ENCODE assay signal across 11 mouse cellular contexts in the genomic region with DNA sequence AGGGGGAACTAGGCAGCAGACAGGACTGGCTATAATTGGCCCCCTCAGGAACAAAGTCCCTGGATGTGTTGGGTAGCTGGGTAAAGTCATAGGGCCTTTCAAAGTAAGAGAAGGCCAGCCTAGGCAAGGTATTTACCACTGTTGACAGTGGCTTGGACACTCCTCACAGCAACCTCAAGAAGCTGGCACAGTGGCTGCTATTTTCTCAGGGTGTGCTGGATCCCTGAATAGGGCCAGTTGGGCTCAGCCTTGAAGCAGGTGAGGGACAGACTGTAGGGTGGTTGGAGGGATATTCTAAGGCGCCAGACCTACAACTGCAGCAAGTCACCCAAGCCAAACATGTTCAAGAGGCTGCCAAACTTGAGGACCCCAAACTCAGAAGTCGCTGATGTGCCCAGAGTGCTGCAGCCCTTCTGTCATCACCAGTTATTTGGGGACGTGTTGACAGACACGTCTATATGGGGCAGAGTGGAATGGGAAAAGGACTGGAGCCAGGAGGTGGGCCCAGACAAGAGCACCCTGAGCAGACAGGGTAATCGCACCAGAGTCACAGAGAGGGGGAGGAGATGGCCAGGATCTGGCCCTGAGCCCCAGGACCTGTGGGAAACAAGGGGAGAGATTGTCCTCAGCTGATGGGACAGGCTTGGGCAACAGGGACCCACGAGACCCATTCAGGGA. TPM values are rescaled to one million over a fixed set of nuclear protein-coding genes. Genes with fewer than 3 reads are reported as not detected.
DNase-seq lines count a peak whose midpoint lies in the region; ATAC-seq and TF ChIP-seq lines count a peak whose summit lies in the region.
"Had no signal": no experiment of that assay in that cellular context is flagged by ENCODE, and none has a peak within 500 bp of the region (broad histone marks: within the 10 kb centered on the region; RNA-seq: fewer than 3 reads in every experiment).

No protein-coding gene starts in this region.

- TF ChIP-seq CTCF in layer of hippocampus, adult 2 months (conservative IDR thresholded peaks at IDR 0.05) = no peak

- no peak for DNase-seq in layer of hippocampus, adult 2 months (ENCODE audit: low spot score in 2 of 2)
- DNase-seq in layer of hippocampus, postnatal 14 days (ENCODE audit: low spot score in 2 of 2) = no peak
- no peak for DNase-seq in embryonic facial prominence, embryonic 10.5 days (ENCODE audit: low spot score)
- peak; percentile 74 for DNase-seq in heart, adult 8-10 months (ENCODE audit: low spot score)
- DNase-seq in adrenal gland, adult 18-20 months (ENCODE audit: low spot score in 2 of 2) = no peak
- DNase-seq in kidney, adult 9 months = no peak
- no peak for DNase-seq in B cell, adult 2 months
- DNase-seq: thymus, adult 2 months had no signal

- no peak overlapping the region for H3K4me3 ChIP-seq in layer of hippocampus, adult 2 months
- H3K4me3 ChIP-seq in embryonic facial prominence, embryonic 10.5 days = no peak overlapping the region
- no peak overlapping the region for H3K4me3 ChIP-seq in liver, embryonic 16.5 days (ENCODE audit: low read depth, low read length)

- no peak overlapping the region for H3K4me2 ChIP-seq in liver, embryonic 16.5 days (ENCODE audit: low read depth, low read length)

- peak overlapping the region; percentile 31; the same call in 1 of the 2 replicates for H3K9ac ChIP-seq in liver, embryonic 16.5 days (ENCODE audit: low read depth, low read length)

- peak overlapping the region; percentile 96 for H3K27ac ChIP-seq in layer of hippocampus, adult 2 months
- H3K27ac ChIP-seq in embryonic facial prominence, embryonic 10.5 days (replicated peaks) = 0 out of 2 replicates have a peak overlapping the region, but pooled peaks have one; percentile 14
- H3K27ac ChIP-seq in liver, embryonic 16.5 days (ENCODE audit: low read length) = peak overlapping the region; percentile 90

- peaks cover 40% of the 10 kb centered on the region for H3K27me3 ChIP-seq in embryonic facial prominence, embryonic 10.5 days (replicated peaks; ENCODE audit: low read depth, poor library complexity, severe bottlenecking)
- H3K27me3 ChIP-seq in liver, embryonic 16.5 days (ENCODE audit: control insufficient read depth, insufficient read depth, low read depth, low read length) = peaks cover 23% of the 10 kb centered on the region

- no peaks in the 10 kb centered on the region for H3K9me3 ChIP-seq in embryonic facial prominence, embryonic 10.5 days
- no peaks in the 10 kb centered on the region for H3K9me3 ChIP-seq in liver, embryonic 16.5 days (replicated peaks; ENCODE audit: control insufficient read depth, low read length)
- H3K9me3 ChIP-seq: G1E had no signal

- H3K4me1 ChIP-seq in embryonic facial prominence, embryonic 10.5 days = peaks cover 68% of the 10 kb centered on the region
- peaks cover 56% of the 10 kb centered on the region for H3K4me1 ChIP-seq in liver, embryonic 16.5 days (ENCODE audit: control insufficient read depth, low read depth, low read length)

- WGBS in embryonic facial prominence, embryonic 10.5 days = 47% methylated on average over 6 of the region's 6 CpGs
- 53% methylated on average over 6 of the region's 6 CpGs for WGBS in liver, embryonic 16.5 days (ENCODE audit: insufficient replicate concordance)

- ATAC-seq in liver, embryonic 16.5 days (ENCODE audit: low read depth) = no peak

- H3K36me3 ChIP-seq in embryonic facial prominence, embryonic 10.5 days (replicated peaks) = peaks cover 3% of the 10 kb centered on the region; the same call in 1 of the 2 replicates
- H3K36me3 ChIP-seq in liver, embryonic 16.5 days (ENCODE audit: control insufficient read depth, insufficient read depth) = peaks cover 8% of the 10 kb centered on the region

RNA-seq across cellular contexts. Expression of a gene that starts 4.2 kb away (rescaled TPM):
- total RNA-seq in layer of hippocampus, adult 2 months (2021) = 10 to 100 TPM; 91.3 to 92.0 TPM
- 10 to 100 TPM; 60.7 to 64.3 TPM for total RNA-seq in layer of hippocampus, postnatal 14 days (2021)
- 80.3 and 85.1 TPM in 2 replicates for polyA plus RNA-seq in embryonic facial prominence, embryonic 10.5 days (2016; fragmentation: Nextera tagmentation; extraction: Ambion mirVana)
- 100 to 1,000 TPM; 109 to 130 (median 125) TPM for total RNA-seq in heart, adult 8-10 months (2022)
- 159 and 174 TPM in 2 replicates for polyA plus RNA-seq in liver, embryonic 16.5 days (2015; fragmentation: Nextera tagmentation; extraction: Ambion mirVana)
- total RNA-seq in adrenal gland, adult 18-20 months (2021) = 10 to 100 TPM; 40.0 to 42.6 TPM

RNA-seq across cellular contexts. Expression of a gene that starts 6.8 kb away (rescaled TPM):
- total RNA-seq in layer of hippocampus, adult 2 months (2021) = 10 to 100 TPM; 12.2 to 18.1 TPM
- 10 to 100 TPM; 15.0 to 15.4 TPM for total RNA-seq in layer of hippocampus, postnatal 14 days (2021)
- 0.64 TPM in 1 of 2 replicates, not detected in the other for polyA plus RNA-seq in embryonic facial prominence, embryonic 10.5 days (2016; fragmentation: Nextera tagmentation; extraction: Ambion mirVana)
- total RNA-seq in heart, adult 8-10 months (2022) = 1 to 10 TPM in 1 of 4 experiments, under 1 TPM in 1, not detected in 2; 0.79 to 1.5 TPM
- polyA plus RNA-seq in liver, embryonic 16.5 days (2015; fragmentation: Nextera tagmentation; extraction: Ambion mirVana) = 19.4 and 23.5 TPM in 2 replicates
- total RNA-seq in adrenal gland, adult 18-20 months (2021) = not detected
- total RNA-seq: G1E; neutrophil, adult 5-6 weeks had no signal
- polyA plus RNA-seq: G1E had no signal

RNA-seq across cellular contexts. Expression of a gene that starts 24.3 kb away (rescaled TPM):
- 100 to 1,000 TPM; 210 to 220 TPM for total RNA-seq in layer of hippocampus, adult 2 months (2021)
- total RNA-seq in layer of hippocampus, postnatal 14 days (2021) = 100 to 1,000 TPM; 163 to 173 TPM
- polyA plus RNA-seq in embryonic facial prominence, embryonic 10.5 days (2016; fragmentation: Nextera tagmentation; extraction: Ambion mirVana) = 82.7 and 85.8 TPM in 2 replicates
- 10 to 100 TPM; 73.8 to 84.8 (median 83.7) TPM for total RNA-seq in heart, adult 8-10 months (2022)
- 34.4 and 40.6 TPM in 2 replicates for polyA plus RNA-seq in liver, embryonic 16.5 days (2015; fragmentation: Nextera tagmentation; extraction: Ambion mirVana)
- total RNA-seq in adrenal gland, adult 18-20 months (2021) = 100 to 1,000 TPM in 1 of 2 experiments, 10 to 100 TPM in 1; 95.4 to 101 TPM

RNA-seq across cellular contexts. Expression of a gene that starts 24.4 kb away (rescaled TPM):
- 10 to 100 TPM; 19.3 to 23.4 TPM for total RNA-seq in layer of hippocampus, adult 2 months (2021)
- total RNA-seq in layer of hippocampus, postnatal 14 days (2021) = 10 to 100 TPM; 29.8 to 48.4 TPM
- polyA plus RNA-seq in embryonic facial prominence, embryonic 10.5 days (2016; fragmentation: Nextera tagmentation; extraction: Ambion mirVana) = 13.5 and 14.4 TPM in 2 replicates
- total RNA-seq in heart, adult 8-10 months (2022) = 1 to 10 TPM; 2.5 to 6.7 (median 3.3) TPM
- 1.3 and 1.4 TPM in 2 replicates for polyA plus RNA-seq in liver, embryonic 16.5 days (2015; fragmentation: Nextera tagmentation; extraction: Ambion mirVana)
- 1 to 10 TPM; 5.6 to 8.9 TPM for total RNA-seq in adrenal gland, adult 18-20 months (2021)

RNA-seq across cellular contexts. Expression of a gene that starts 43.2 kb away (rescaled TPM):
- total RNA-seq in layer of hippocampus, adult 2 months (2021) = 100 to 1,000 TPM; 318 to 334 TPM
- total RNA-seq in layer of hippocampus, postnatal 14 days (2021) = 100 to 1,000 TPM; 299 to 301 TPM
- 0.68 and 1.1 TPM in 2 replicates for polyA plus RNA-seq in embryonic facial prominence, embryonic 10.5 days (2016; fragmentation: Nextera tagmentation; extraction: Ambion mirVana)
- 10 to 100 TPM; 33.5 to 37.9 (median 36.4) TPM for total RNA-seq in heart, adult 8-10 months (2022)
- not detected in 2 replicates for polyA plus RNA-seq in liver, embryonic 16.5 days (2015; fragmentation: Nextera tagmentation; extraction: Ambion mirVana)
- 1 to 10 TPM; 5.0 to 7.3 TPM for total RNA-seq in adrenal gland, adult 18-20 months (2021)
- total RNA-seq: neutrophil, adult 5-6 weeks had no signal
- polyA plus RNA-seq: G1E had no signal

Comparison
In these comparisons a context has a peak if more than half of its experiments do, and no peak if none do; other contexts are left out.
1. H3K27ac ChIP-seq: peak in every context shown above with its lines; median percentile 96 in layer of hippocampus, adult 2 months; 90 in liver, embryonic 16.5 days; 14 in embryonic facial prominence, embryonic 10.5 days.
2. RNA of a gene that starts 6.8 kb away (total RNA-seq): 12.2 to 18.1 TPM in layer of hippocampus, adult 2 months and 15.0 to 15.4 TPM in layer of hippocampus, postnatal 14 days; 0.79 to 1.5 TPM in heart, adult 8-10 months and not detected in adrenal gland, adult 18-20 months; every median in the first group is over 4 times any median in the second.